In genomic region chr6:113443091-113443490, GRCm38 (mm10) we compare ENCODE assay signal across 8 mouse cellular contexts. TPM values are rescaled to one million over a fixed set of nuclear protein-coding genes. Genes with fewer than 3 reads are reported as not detected.
DNase-seq lines count a peak whose midpoint lies in the region; ATAC-seq and TF ChIP-seq lines count a peak whose summit lies in the region.

No protein-coding gene starts in this region.

- H3K4me2 ChIP-seq in heart, embryonic 13.5 days = peak overlapping the region; percentile 96
- H3K4me2 ChIP-seq in embryonic facial prominence, embryonic 14.5 days (ENCODE audit: low read depth, low read length) = peak overlapping the region; percentile 85
- H3K4me2 ChIP-seq in liver, embryonic 11.5 days = peak overlapping the region; percentile 85
- H3K4me2 ChIP-seq in stomach, embryonic 16.5 days (ENCODE audit: low read depth, low read length) = peak overlapping the region; percentile 80

- H3K9me3 ChIP-seq in heart, embryonic 13.5 days = no peaks in the 10 kb centered on the region
- no peaks in the 10 kb centered on the region for H3K9me3 ChIP-seq in E14TG2a.4 (ENCODE audit: low read length)
- H3K9me3 ChIP-seq in embryonic facial prominence, embryonic 14.5 days (ENCODE audit: control insufficient read depth, low read length) = no peaks in the 10 kb centered on the region
- H3K9me3 ChIP-seq in liver, embryonic 11.5 days (ENCODE audit: control insufficient read depth, low read length) = no peaks in the 10 kb centered on the region
- H3K9me3 ChIP-seq in stomach, embryonic 16.5 days (replicated peaks; ENCODE audit: control insufficient read depth, low read length) = no peaks in the 10 kb centered on the region

- no peak for ATAC-seq in heart, embryonic 13.5 days (ENCODE audit: extremely low read depth, insufficient number of reproducible peaks, low FRiP score, low TSS enrichment)
- no peak for ATAC-seq in embryonic facial prominence, embryonic 14.5 days (ENCODE audit: low read depth)
- ATAC-seq in liver, embryonic 11.5 days (replicated peaks; ENCODE audit: low FRiP score) = no peak
- no peak for ATAC-seq in stomach, embryonic 16.5 days (ENCODE audit: insufficient read depth, low FRiP score)

- H3K4me1 ChIP-seq in heart, embryonic 13.5 days = peaks cover 9% of the 10 kb centered on the region
- peaks cover 48% of the 10 kb centered on the region for H3K4me1 ChIP-seq in E14TG2a.4 (replicated peaks; ENCODE audit: low read depth, low read length)
- peaks cover 8% of the 10 kb centered on the region; the same call in 1 of the 2 replicates for H3K4me1 ChIP-seq in embryonic facial prominence, embryonic 14.5 days (ENCODE audit: control insufficient read depth, insufficient read depth, low read length)
- peaks cover 10% of the 10 kb centered on the region for H3K4me1 ChIP-seq in liver, embryonic 11.5 days (replicated peaks; ENCODE audit: control insufficient read depth, insufficient read depth, low read length)
- H3K4me1 ChIP-seq in stomach, embryonic 16.5 days (ENCODE audit: control insufficient read depth, insufficient read depth, low read length) = peaks cover 7% of the 10 kb centered on the region

- peaks cover 29% of the 10 kb centered on the region for H3K36me3 ChIP-seq in heart, embryonic 13.5 days
- peaks cover 37% of the 10 kb centered on the region for H3K36me3 ChIP-seq in E14TG2a.4 (ENCODE audit: insufficient read depth, low read length)
- peaks cover 20% of the 10 kb centered on the region for H3K36me3 ChIP-seq in embryonic facial prominence, embryonic 14.5 days (ENCODE audit: control insufficient read depth, insufficient read depth, low read length)
- H3K36me3 ChIP-seq in liver, embryonic 11.5 days (ENCODE audit: control insufficient read depth, insufficient read depth, low read length) = peaks cover 13% of the 10 kb centered on the region
- H3K36me3 ChIP-seq in stomach, embryonic 16.5 days (ENCODE audit: control insufficient read depth, insufficient read depth, low read length) = peaks cover 7% of the 10 kb centered on the region

- H3K27me3 ChIP-seq in heart, embryonic 13.5 days (replicated peaks) = 0 out of 2 replicates have a peak, but pooled peaks cover 4% of the 10 kb centered on the region
- H3K27me3 ChIP-seq in E14TG2a.4 (ENCODE audit: insufficient read depth, low read length) = no peaks in the 10 kb centered on the region
- H3K27me3 ChIP-seq in embryonic facial prominence, embryonic 14.5 days (replicated peaks; ENCODE audit: control insufficient read depth, insufficient read depth, low read length) = no peaks in the 10 kb centered on the region
- no peaks in the 10 kb centered on the region for H3K27me3 ChIP-seq in liver, embryonic 11.5 days (replicated peaks; ENCODE audit: control insufficient read depth, insufficient read depth, low read length)
- no peaks in the 10 kb centered on the region for H3K27me3 ChIP-seq in stomach, embryonic 16.5 days (ENCODE audit: control insufficient read depth, insufficient read depth, low read length)

- TF ChIP-seq CTCF in E14TG2a.4 (conservative IDR thresholded peaks at IDR 0.05; ENCODE audit: low read length) = peak; percentile 59

- peak overlapping the region; percentile 95 for H3K9ac ChIP-seq in heart, embryonic 13.5 days
- peak overlapping the region; percentile 97 for H3K9ac ChIP-seq in embryonic facial prominence, embryonic 14.5 days (ENCODE audit: low read depth, low read length)
- peak overlapping the region; percentile 91 for H3K9ac ChIP-seq in liver, embryonic 11.5 days (ENCODE audit: low read depth, low read length)
- peak overlapping the region; percentile 91 for H3K9ac ChIP-seq in stomach, embryonic 16.5 days (ENCODE audit: low read length)

- H3K4me3 ChIP-seq in heart, embryonic 13.5 days = peak overlapping the region; percentile 97
- H3K4me3 ChIP-seq in E14TG2a.4 (replicated peaks; ENCODE audit: low read length) = peak overlapping the region; percentile 95
- peak overlapping the region; percentile 97 for H3K4me3 ChIP-seq in embryonic facial prominence, embryonic 14.5 days (ENCODE audit: low read depth, low read length)
- peak overlapping the region; percentile 95 for H3K4me3 ChIP-seq in liver, embryonic 11.5 days (ENCODE audit: low read depth, low read length)
- peak overlapping the region; percentile 68 for H3K4me3 ChIP-seq in stomach, embryonic 16.5 days (replicated peaks; ENCODE audit: low read length)

- peak overlapping the region; percentile 70; the same call in 1 of the 2 replicates for H3K27ac ChIP-seq in heart, embryonic 13.5 days (replicated peaks)
- no peak overlapping the region; the same call in 1 of the 2 replicates for H3K27ac ChIP-seq in embryonic facial prominence, embryonic 14.5 days (replicated peaks; ENCODE audit: low read depth, low read length)
- H3K27ac ChIP-seq in liver, embryonic 11.5 days (ENCODE audit: low read depth, low read length) = peak overlapping the region; percentile 51
- no peak overlapping the region for H3K27ac ChIP-seq in stomach, embryonic 16.5 days (ENCODE audit: low read length)

- WGBS in heart, embryonic 13.5 days = 43% methylated on average over 12 of the region's 12 CpGs
- 46% methylated on average over 12 of the region's 12 CpGs for WGBS in embryonic facial prominence, embryonic 14.5 days
- 37% methylated on average over 12 of the region's 12 CpGs for WGBS in liver, embryonic 11.5 days
- WGBS in stomach, embryonic 16.5 days = 47% methylated on average over 12 of the region's 12 CpGs

- DNase-seq in heart, postnatal 4 days = no peak
- no peak for DNase-seq in embryonic facial prominence, embryonic 14.5 days (ENCODE audit: low spot score)
- no peak for DNase-seq in liver, embryonic 11.5 days (ENCODE audit: low spot score)
- DNase-seq in adrenal gland, adult 2 months = no peak
- DNase-seq in ovary, postnatal 36 days (ENCODE audit: low spot score) = no peak

RNA-seq across cellular contexts. Expression of gene Jagn1, which starts 0.7 kb away (rescaled TPM):
- polyA plus RNA-seq in heart, embryonic 13.5 days (2015; fragmentation: Nextera tagmentation; extraction: Ambion mirVana) = 59.5 and 67.6 TPM in 2 replicates
- total RNA-seq in heart, postnatal 4 days (2021) = 10 to 100 TPM; 28.3 to 34.7 TPM
- 72.5 and 75.9 TPM in 2 replicates for polyA plus RNA-seq in embryonic facial prominence, embryonic 14.5 days (2014; fragmentation: Nextera tagmentation; extraction: Ambion mirVana)
- polyA plus RNA-seq in liver, embryonic 11.5 days (2014; fragmentation: Nextera tagmentation; extraction: Ambion mirVana) = 72.1 and 72.7 TPM in 2 replicates
- 86.0 and 88.5 TPM in 2 replicates for polyA plus RNA-seq in stomach, embryonic 16.5 days (2015; fragmentation: Nextera tagmentation; extraction: Ambion mirVana)
- 10 to 100 TPM; 50.5 TPM for total RNA-seq in adrenal gland, adult 2 months (2021)
- polyA plus RNA-seq in adrenal gland, adult 2 months (2012; rRNA removed) = 49.5 and 64.3 TPM in 2 replicates

RNA-seq across cellular contexts. Expression of gene Cidec, which starts 7.5 kb away (rescaled TPM):
- polyA plus RNA-seq in heart, embryonic 13.5 days (2015; fragmentation: Nextera tagmentation; extraction: Ambion mirVana) = not detected in 2 replicates
- total RNA-seq in heart, postnatal 4 days (2021) = 1 to 10 TPM; 1.8 to 2.3 TPM
- polyA plus RNA-seq in embryonic facial prominence, embryonic 14.5 days (2014; fragmentation: Nextera tagmentation; extraction: Ambion mirVana) = 0.47 and 3.3 TPM in 2 replicates
- polyA plus RNA-seq in liver, embryonic 11.5 days (2014; fragmentation: Nextera tagmentation; extraction: Ambion mirVana) = 0.26 TPM in 1 of 2 replicates, not detected in the other
- polyA plus RNA-seq in stomach, embryonic 16.5 days (2015; fragmentation: Nextera tagmentation; extraction: Ambion mirVana) = 3.6 and 4.2 TPM in 2 replicates
- total RNA-seq in adrenal gland, adult 2 months (2021) = 100 to 1,000 TPM; 354 to 980 TPM
- polyA plus RNA-seq in adrenal gland, adult 2 months (2012; rRNA removed) = 514 and 896 TPM in 2 replicates

RNA-seq across cellular contexts. Expression of gene Il17re, which starts 15.2 kb away (rescaled TPM):
- 1.1 and 1.2 TPM in 2 replicates for polyA plus RNA-seq in heart, embryonic 13.5 days (2015; fragmentation: Nextera tagmentation; extraction: Ambion mirVana)
- total RNA-seq in heart, postnatal 4 days (2021) = 1 to 10 TPM; 1.1 to 1.3 TPM
- 3.6 and 5.6 TPM in 2 replicates for polyA plus RNA-seq in embryonic facial prominence, embryonic 14.5 days (2014; fragmentation: Nextera tagmentation; extraction: Ambion mirVana)
- polyA plus RNA-seq in liver, embryonic 11.5 days (2014; fragmentation: Nextera tagmentation; extraction: Ambion mirVana) = 0.74 and 1.5 TPM in 2 replicates
- 21.1 and 28.9 TPM in 2 replicates for polyA plus RNA-seq in stomach, embryonic 16.5 days (2015; fragmentation: Nextera tagmentation; extraction: Ambion mirVana)
- total RNA-seq in adrenal gland, adult 2 months (2021) = 1 to 10 TPM; 1.1 to 1.9 TPM
- polyA plus RNA-seq in adrenal gland, adult 2 months (2012; rRNA removed) = 4.0 TPM in 2 replicates

RNA-seq across cellular contexts. Expression of gene Rpusd3, which starts 24.0 kb away (rescaled TPM):
- polyA plus RNA-seq in heart, embryonic 13.5 days (2015; fragmentation: Nextera tagmentation; extraction: Ambion mirVana) = 13.6 and 17.9 TPM in 2 replicates
- total RNA-seq in heart, postnatal 4 days (2021) = 1 to 10 TPM; 7.1 to 7.9 TPM
- 16.3 and 23.4 TPM in 2 replicates for polyA plus RNA-seq in embryonic facial prominence, embryonic 14.5 days (2014; fragmentation: Nextera tagmentation; extraction: Ambion mirVana)
- 27.4 and 32.1 TPM in 2 replicates for polyA plus RNA-seq in liver, embryonic 11.5 days (2014; fragmentation: Nextera tagmentation; extraction: Ambion mirVana)
- 14.7 and 16.1 TPM in 2 replicates for polyA plus RNA-seq in stomach, embryonic 16.5 days (2015; fragmentation: Nextera tagmentation; extraction: Ambion mirVana)
- 1 to 10 TPM; 9.1 to 9.2 TPM for total RNA-seq in adrenal gland, adult 2 months (2021)
- 65.5 and 102 TPM in 2 replicates for polyA plus RNA-seq in adrenal gland, adult 2 months (2012; rRNA removed)

RNA-seq across cellular contexts. Expression of gene Il17rc, which starts 28.1 kb away (rescaled TPM):
- 4.4 and 6.7 TPM in 2 replicates for polyA plus RNA-seq in heart, embryonic 13.5 days (2015; fragmentation: Nextera tagmentation; extraction: Ambion mirVana)
- 10 to 100 TPM in 1 of 2 experiments, 1 to 10 TPM in 1; 7.9 to 10.2 TPM for total RNA-seq in heart, postnatal 4 days (2021)
- 15.7 and 20.2 TPM in 2 replicates for polyA plus RNA-seq in embryonic facial prominence, embryonic 14.5 days (2014; fragmentation: Nextera tagmentation; extraction: Ambion mirVana)
- polyA plus RNA-seq in liver, embryonic 11.5 days (2014; fragmentation: Nextera tagmentation; extraction: Ambion mirVana) = 4.6 and 5.3 TPM in 2 replicates
- 36.8 and 45.0 TPM in 2 replicates for polyA plus RNA-seq in stomach, embryonic 16.5 days (2015; fragmentation: Nextera tagmentation; extraction: Ambion mirVana)
- total RNA-seq in adrenal gland, adult 2 months (2021) = 10 to 100 TPM; 17.0 to 22.0 TPM
- 90.8 and 103 TPM in 2 replicates for polyA plus RNA-seq in adrenal gland, adult 2 months (2012; rRNA removed)

Comparison
In these comparisons a context has a peak if more than half of its experiments do, and no peak if none do; other contexts are left out.
1. H3K27ac ChIP-seq: peak in heart, embryonic 13.5 days (single experiment) and liver, embryonic 11.5 days (single experiment); none in embryonic facial prominence, embryonic 14.5 days (single experiment) and stomach, embryonic 16.5 days (single experiment).
2. RNA of gene Cidec, which starts 7.5 kb away (polyA plus RNA-seq): 514 to 896 TPM in adrenal gland, adult 2 months; 3.6 to 4.2 TPM in stomach, embryonic 16.5 days, 0.47 to 3.3 TPM in embryonic facial prominence, embryonic 14.5 days, not detected in heart, embryonic 13.5 days and 0.26 TPM in liver, embryonic 11.5 days; every median in the first group is over 10 times any median in the second.
3. Peak in every context shown above with its lines, with median percentiles within 50 percentile points of each other: H3K4me2 ChIP-seq, H3K4me3 ChIP-seq and H3K9ac ChIP-seq.